Mouse (Mus musculus): ENCODE data around the gene Fgf8. TPM values are rescaled to one million over a fixed set of nuclear protein-coding genes. Genes with fewer than 3 reads are reported as not detected.

Gene Fgf8
- total RNA-seq, 2 experiments from 2014 or later = not detected

DNA sequence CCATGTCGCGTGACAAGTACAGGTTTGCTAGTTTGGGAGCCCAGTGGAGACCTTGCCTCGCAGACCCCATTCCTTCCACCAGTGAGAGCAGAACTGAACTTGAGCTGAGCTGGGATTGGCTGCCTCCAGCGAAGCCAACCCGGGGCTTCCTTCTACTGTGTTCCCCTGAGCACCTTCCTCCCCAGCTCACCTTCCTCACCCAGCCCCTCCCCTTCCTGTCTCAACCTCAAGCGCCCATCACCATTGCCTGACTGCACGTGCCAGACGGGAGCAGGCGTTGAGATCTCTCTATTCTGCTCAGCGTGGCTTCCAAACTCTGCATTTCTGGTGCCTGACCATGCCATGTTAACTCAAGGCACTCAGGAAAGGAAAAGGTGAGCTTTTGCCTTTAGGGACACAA lies 15.5 kb downstream of the Fgf8 start:
- no peak for DNase-seq

GRCm38 (mm10) chr19:45725677-45726277 lies 16.9 kb downstream of the Fgf8 start:
- no peak for DNase-seq

DNA sequence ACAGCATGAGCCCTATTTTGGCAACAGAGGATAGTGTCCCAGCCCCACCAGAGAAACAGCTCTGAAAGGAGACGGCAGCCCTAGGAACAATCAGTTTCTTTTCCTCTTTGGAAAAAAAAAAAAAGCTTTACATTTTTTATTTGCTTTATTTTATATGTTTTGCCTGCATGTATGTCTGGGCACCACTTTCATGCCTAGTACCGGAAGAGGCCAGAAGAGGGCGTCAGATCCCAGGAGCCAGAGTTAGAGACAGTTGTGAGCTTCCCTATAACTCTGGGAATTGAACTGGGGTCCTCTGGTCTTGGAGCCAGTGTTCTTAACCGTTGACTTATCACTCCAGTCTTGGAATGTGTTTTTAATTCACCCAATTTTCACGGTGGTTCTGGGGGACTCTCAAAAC lies 20.5 kb downstream of the Fgf8 start:
- DNase-seq = no peak

DNA sequence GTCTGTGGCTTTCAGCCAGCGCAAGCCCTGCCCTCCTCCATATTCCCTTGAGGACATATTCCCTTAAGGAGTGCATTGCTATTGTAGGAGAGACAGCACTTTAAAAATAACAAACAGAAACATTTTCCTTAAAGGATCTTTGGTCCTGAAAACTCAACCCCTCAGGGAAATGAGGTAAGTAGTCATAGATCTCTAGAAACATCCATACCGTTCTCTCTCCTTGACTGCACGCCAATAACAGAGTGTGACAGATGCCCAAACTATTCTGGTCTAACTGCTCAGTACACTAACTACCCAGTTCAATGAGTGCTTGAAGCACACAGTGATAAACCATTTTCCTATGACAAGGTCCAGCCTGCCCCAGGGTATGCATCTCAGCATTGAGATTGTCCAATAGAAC lies 24.4 kb downstream of the Fgf8 start:
- DNase-seq = peak; percentile 27

GRCm38 (mm10) chr19:45717493-45718220 lies 25.1 kb downstream of the Fgf8 start:
- DNase-seq = peak; percentile 55

- DNase-seq = no peak
These were observed 34.0 kb downstream of the Fgf8 start for GRCm38 (mm10) chr19:45708704-45709103.

DNA sequence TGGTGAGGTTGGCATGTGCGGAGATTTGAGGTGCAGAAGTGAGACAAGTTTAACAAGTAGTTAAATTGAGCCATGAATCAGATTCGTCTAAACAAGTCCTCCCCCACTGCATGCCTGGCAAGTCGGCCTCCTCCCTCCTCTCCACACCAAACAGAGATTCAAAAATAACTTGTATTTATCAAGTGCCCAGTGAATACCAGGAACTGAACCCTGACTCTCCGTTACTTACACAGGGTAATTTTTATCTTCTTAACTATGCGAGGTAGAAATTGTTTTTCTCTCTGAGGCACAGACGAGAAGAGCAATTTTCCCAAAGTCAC lies 46.5 kb downstream of the Fgf8 start:
- no peak for DNase-seq

GRCm38 (mm10) chr19:45695496-45696280 lies 47.0 kb downstream of the Fgf8 start:
- no peak for DNase-seq

DNA sequence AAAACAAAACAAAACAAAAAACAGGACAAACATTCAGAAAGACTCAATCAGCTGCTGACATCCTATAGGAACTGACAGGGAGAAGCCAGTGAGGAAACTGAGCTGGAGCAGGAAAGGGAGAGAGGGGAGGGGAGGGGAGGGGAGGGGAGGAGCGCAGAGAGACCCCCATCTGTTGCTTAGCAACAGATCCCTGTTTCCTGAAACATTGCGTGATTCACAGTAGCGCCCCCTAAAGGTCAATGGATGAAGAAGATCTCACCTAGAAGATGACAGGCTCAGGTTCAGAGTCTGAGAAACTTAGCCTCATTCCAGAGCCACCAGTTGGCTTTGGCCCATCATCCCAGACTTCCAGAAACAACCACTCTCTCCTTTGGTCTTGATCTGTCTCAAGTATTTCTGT lies 48.7 kb downstream of the Fgf8 start:
- no peak for DNase-seq

DNA sequence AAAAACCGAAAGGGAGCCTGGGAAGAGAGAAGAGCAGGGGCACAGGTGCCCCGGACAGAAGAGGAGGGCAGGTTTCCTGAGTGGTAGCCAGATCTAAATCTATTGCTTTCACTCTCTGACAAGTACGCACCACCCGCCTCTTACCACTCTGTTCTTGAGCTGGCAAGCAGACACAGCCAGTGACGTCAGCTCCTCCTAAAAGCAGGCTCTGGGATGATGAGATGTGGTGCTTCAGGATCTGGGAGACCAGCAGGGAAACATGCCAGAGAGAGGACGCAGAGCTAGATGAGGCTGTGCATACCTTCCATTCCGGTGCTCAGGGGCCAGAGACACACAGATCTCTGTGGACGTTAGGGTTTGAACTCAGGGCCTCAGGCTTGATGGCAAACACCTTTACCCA lies 50.5 kb downstream of the Fgf8 start:
- no peak for DNase-seq

DNA sequence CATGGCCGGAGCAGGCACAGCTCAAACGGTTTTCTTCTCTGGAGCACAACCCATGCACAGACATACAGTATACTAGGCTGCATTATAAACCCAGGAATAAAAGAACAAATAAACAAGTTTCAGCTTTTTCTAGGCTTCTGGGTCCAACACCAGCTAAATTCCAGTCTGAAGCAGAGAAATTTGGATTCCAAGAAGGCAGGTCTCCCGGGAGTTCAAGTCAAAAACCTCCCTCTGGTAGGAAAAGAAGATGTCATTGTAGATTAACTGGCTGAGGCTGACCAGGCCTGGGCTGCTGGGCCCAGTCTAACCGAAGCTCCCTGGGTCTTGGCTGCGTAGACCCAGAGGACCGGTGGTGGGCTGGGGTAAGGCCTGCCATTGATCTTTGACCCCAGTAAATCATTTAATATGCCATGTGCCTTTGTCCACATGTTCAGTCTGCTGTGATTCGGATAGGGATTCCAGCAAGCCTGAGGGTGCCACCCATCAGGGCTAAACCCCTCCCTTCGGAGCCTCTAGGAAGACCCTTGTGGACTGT lies 51.6 kb downstream of the Fgf8 start:
- DNase-seq = no peak

- no peak for DNase-seq
These were observed 55.7 kb downstream of the Fgf8 start for GRCm38 (mm10) chr19:45687001-45687400.

Other genes with a start within 250 kb of the Fgf8 start
- 10 to 100 TPM in 1 of 2 experiments, 1 to 10 TPM in 1; 9.0 to 10.7 TPM for gene Poll, start 182.4 kb downstream of the Fgf8 start, total RNA-seq (2021)
- 10 to 100 TPM; 21.0 to 22.5 TPM for gene Gm17018, start 182.3 kb downstream of the Fgf8 start, total RNA-seq (2021)
- gene Fbxw4, start 82.6 kb downstream of the Fgf8 start, total RNA-seq (2021) = 10 to 100 TPM; 33.8 to 37.1 TPM
- gene Npm3, start 6.7 kb upstream of the Fgf8 start, total RNA-seq (2021) = 10 to 100 TPM; 29.0 to 31.5 TPM
- gene Mgea5, start 40.9 kb upstream of the Fgf8 start, total RNA-seq (2021) = 10 to 100 TPM; 54.7 to 69.3 TPM
- under 1 TPM; 0.24 to 0.30 TPM for gene Kcnip2, start 73.1 kb upstream of the Fgf8 start, total RNA-seq (2021)